Mouse (Mus musculus) CD8-positive naive resting alpha-beta T cell, adult 2 months (primary cell): ENCODE measurements around the gene Arl15.
A peak's percentile ranks its signal among the peaks of the same experiment; 100 is the strongest.

Source experiments
- DNase-seq, 2 experiments: peaks; one replicate each; pipeline ENCODE4 v3.0.0; 2022; ENCODE audit warnings: low read depth in 2 of 2, low spot score in 2 of 2

The Arl15 gene

GRCm38 (mm10) chr13:114052426-114053205, 258.3 kb downstream of the Arl15 start:
- DNase-seq: no peak

GRCm38 (mm10) chr13:114053261-114053660, 259.0 kb downstream of the Arl15 start:
- DNase-seq: no peak

GRCm38 (mm10) chr13:114055686-114056085, 261.4 kb downstream of the Arl15 start:
- DNase-seq: no peak

- DNase-seq: no peak
These were observed 266.0 kb downstream of the Arl15 start for GRCm38 (mm10) chr13:114060258-114060657.

GRCm38 (mm10) chr13:114061234-114061633, 266.9 kb downstream of the Arl15 start:
- DNase-seq: no peak

GRCm38 (mm10) chr13:114064069-114064468, 269.8 kb downstream of the Arl15 start:
- no peak for DNase-seq

- DNase-seq: no peak
These were observed 270.7 kb downstream of the Arl15 start for GRCm38 (mm10) chr13:114065012-114065411.

GRCm38 (mm10) chr13:114068421-114068820, 274.1 kb downstream of the Arl15 start:
- no peak for DNase-seq

GRCm38 (mm10) chr13:114071439-114071838, 277.1 kb downstream of the Arl15 start:
- no peak for DNase-seq

- no peak for DNase-seq
These were observed 280.2 kb downstream of the Arl15 start for GRCm38 (mm10) chr13:114074471-114074870.

- DNase-seq: peak; percentile 42
These were observed 281.5 kb downstream of the Arl15 start for GRCm38 (mm10) chr13:114075724-114076384.

- no peak for DNase-seq
These were observed 282.9 kb downstream of the Arl15 start for GRCm38 (mm10) chr13:114077181-114077580.

GRCm38 (mm10) chr13:114077584-114078270, 283.4 kb downstream of the Arl15 start:
- DNase-seq: no peak

- no peak for DNase-seq
These were observed 284.5 kb downstream of the Arl15 start for GRCm38 (mm10) chr13:114078851-114079250.

- DNase-seq: no peak
These were observed 285.4 kb downstream of the Arl15 start for GRCm38 (mm10) chr13:114079751-114080150.

GRCm38 (mm10) chr13:114080491-114080890, 286.2 kb downstream of the Arl15 start:
- no peak for DNase-seq

- DNase-seq: no peak
These were observed 289.3 kb downstream of the Arl15 start for GRCm38 (mm10) chr13:114083570-114084138.

- no peak for DNase-seq
These were observed 291.1 kb downstream of the Arl15 start for GRCm38 (mm10) chr13:114085442-114085841.

- no peak for DNase-seq
These were observed 292.0 kb downstream of the Arl15 start for GRCm38 (mm10) chr13:114086325-114086724.

GRCm38 (mm10) chr13:114086801-114087200, 292.5 kb downstream of the Arl15 start:
- no peak for DNase-seq

- DNase-seq: no peak
These were observed 293.6 kb downstream of the Arl15 start for GRCm38 (mm10) chr13:114087696-114088465.
